Mouse (Mus musculus) intestine, embryonic 15.5 days (tissue): Measurements from ENCODE around the gene Gm29797. TPM values are rescaled to one million over a fixed set of nuclear protein-coding genes. Genes with fewer than 3 reads are reported as not detected.

Experiments used
- ATAC-seq: fragments of 200-750 bp; cut with Nextera tagmentation; 2 replicates; pipeline ENCODE4 v1.8.0; 2017; ENCODE audit warnings: moderate TSS enrichment, moderate library complexity
- H3K27ac ChIP-seq: fragments of 300-500 bp; sonication (generic); 2 replicates; pipeline ENCODE4 v1.5.1; 2015; ENCODE audit warnings: mild to moderate bottlenecking, inconsistent platforms
- H3K27me3 ChIP-seq: fragments of 300-500 bp; sonication (generic); replicated peaks from 2 replicates; pipeline ENCODE4 v1.6.1; 2015; ENCODE audit warnings: inconsistent platforms
- H3K36me3 ChIP-seq: fragments of 300-500 bp; sonication (generic); 2 replicates; pipeline ENCODE4 v1.6.1; 2015; ENCODE audit warnings: inconsistent platforms
- H3K4me1 ChIP-seq: fragments of 300-500 bp; sonication (generic); replicated peaks from 2 replicates; pipeline ENCODE4 v1.6.1; 2015; ENCODE audit warnings: inconsistent platforms
- H3K4me2 ChIP-seq: fragments of 300-500 bp; sonication (generic); replicated peaks from 2 replicates; pipeline ENCODE4 v1.6.1; 2015; ENCODE audit warnings: mild to moderate bottlenecking, inconsistent platforms
- H3K4me3 ChIP-seq: fragments of 300-500 bp; sonication (generic); replicated peaks from 2 replicates; pipeline ENCODE4 v1.5.1; 2015; ENCODE audit warnings: inconsistent platforms
- H3K9ac ChIP-seq: fragments of 300-500 bp; sonication (generic); 2 replicates; pipeline ENCODE4 v1.6.1; 2015; ENCODE audit warnings: inconsistent platforms
- H3K9me3 ChIP-seq: fragments of 300-500 bp; sonication (generic); 2 replicates; pipeline ENCODE4 v1.6.1; 2016; ENCODE audit warnings: inconsistent platforms
- WGBS: fragments of 180-500 bp; shearing (Covaris S2); methylation state at CpG from one replicate; pipeline ENCODE4 v1.1.7; 2015; 5-methylcytosine and 5-hydroxymethylcytosine counted together
- polyA plus RNA-seq: library from polyadenylated mRNA; unstranded; fragments of >200 nt; fragmentation: Nextera tagmentation; extraction: Ambion mirVana; gene quantifications from 2 replicates; pipeline ENCODE4 v1.2.1, GENCODE M21; 2015

The Gm29797 gene
- polyA plus RNA-seq, result 1.3 and 3.1 TPM in 2 replicates

DNA sequence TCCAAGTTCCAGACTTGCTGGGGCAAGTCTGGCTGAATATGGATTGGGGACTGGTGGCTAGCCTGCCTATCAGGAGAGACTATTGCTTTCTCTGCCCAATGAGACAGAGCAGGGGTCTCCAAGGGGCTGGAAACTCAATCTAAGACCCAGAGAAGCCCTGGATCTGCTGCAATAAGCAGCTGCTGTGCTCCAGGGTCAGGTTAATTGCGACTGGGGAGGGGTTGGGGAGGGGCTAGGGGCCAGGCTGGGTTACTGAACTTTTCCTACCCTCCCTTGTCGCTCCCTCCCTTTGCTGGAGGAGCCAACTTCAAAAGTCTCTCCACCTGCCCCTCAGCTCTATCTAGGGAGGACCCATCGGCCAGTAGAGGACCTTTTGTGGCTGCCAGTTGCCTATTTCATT, at the start of gene Gm29797:
TSS of gene Gm29797 (plus strand) at position 301 of the 400 bp plus-strand sequence.
- Histone ChIP-seq H3K9me3 (no peaks in the 10 kb centered on the region), H3K9ac (no peak within 1 kb of the TSS), H3K4me1 (peaks cover 4% of the 10 kb centered on the region), H3K27me3 (no peaks in the 10 kb centered on the region; the same call in 1 of the 2 replicates), H3K27ac (no peak within 1 kb of the TSS), H3K36me3 (peaks cover 28% of the 10 kb centered on the region), H3K4me3 (no peak within 1 kb of the TSS), H3K4me2 (no peak within 1 kb of the TSS)
- ATAC-seq, result no peak
- WGBS, result 74% methylated on average over 3 of the region's 3 CpGs

DNA sequence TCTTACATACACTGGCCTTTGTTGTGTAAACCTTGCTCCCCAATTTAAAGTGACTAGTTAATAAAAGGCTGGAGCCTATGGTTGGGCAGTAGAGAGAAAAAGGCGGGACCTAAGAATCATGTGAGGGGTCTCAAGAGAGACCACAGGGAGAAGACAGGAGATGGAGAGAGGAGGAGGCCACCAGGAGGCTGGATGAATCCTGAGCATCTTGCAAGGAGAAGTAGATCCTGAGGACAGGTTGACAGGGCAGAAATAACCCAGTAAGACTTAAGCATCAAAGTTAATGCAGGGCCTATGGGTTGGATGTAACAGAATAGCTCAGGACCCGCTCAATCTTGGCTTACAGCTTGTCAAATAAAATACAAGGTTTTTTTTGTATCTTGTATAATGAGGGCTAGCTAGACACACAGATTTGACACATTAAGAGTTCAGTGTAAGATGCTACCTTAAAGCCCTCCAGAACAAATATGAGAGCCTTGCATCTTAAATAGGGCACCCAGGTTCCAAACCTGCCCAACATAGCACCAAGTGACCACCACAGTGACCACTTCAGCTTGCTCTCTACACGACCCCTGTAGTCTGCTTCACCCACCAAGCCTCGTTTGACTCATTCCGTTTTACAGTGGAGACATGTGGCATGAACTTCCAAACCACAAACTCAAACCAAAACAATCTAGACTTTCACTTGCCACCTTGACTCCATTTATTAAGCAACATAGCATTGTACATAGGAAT, 37.9 kb upstream of the Gm29797 start:
- no peaks in the 10 kb centered on the region for H3K9me3 ChIP-seq
- no peaks in the 10 kb centered on the region for H3K27me3 ChIP-seq
- no peak overlapping the region for H3K9ac ChIP-seq
- no peak for ATAC-seq
- no peak overlapping the region for H3K4me2 ChIP-seq
- H3K27ac ChIP-seq, result no peak overlapping the region
- no peak overlapping the region for H3K4me3 ChIP-seq
- WGBS, result 90% methylated on average over 5 of the region's 5 CpGs
- H3K36me3 ChIP-seq, result peaks cover 24% of the 10 kb centered on the region
- H3K4me1 ChIP-seq, result no peaks in the 10 kb centered on the region

DNA sequence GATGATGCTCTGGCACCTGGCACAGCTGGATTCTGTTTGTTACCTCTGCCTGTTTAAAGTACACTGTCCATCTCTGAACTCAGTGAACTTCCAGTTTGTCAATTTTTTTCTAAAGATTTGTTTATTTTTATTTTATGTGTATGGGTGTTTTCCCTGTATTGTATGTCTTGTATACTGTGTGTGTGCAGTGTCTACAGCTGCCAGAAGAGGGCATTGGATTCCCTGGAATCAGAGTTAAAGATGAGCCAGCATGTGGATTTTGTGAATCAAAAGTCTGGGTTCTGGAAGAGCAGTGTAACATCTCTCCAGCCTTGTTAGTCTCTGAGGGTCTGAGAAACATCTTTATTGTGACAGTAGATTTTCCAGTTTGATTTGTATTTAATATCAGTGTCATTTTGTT, 33.4 kb upstream of the Gm29797 start:
- Histone ChIP-seq H3K4me1 (no peaks in the 10 kb centered on the region), H3K9me3 (no peaks in the 10 kb centered on the region), H3K27me3 (no peaks in the 10 kb centered on the region), H3K4me3 (no peak overlapping the region), H3K4me2 (no peak overlapping the region), H3K27ac (no peak overlapping the region), H3K9ac (no peak overlapping the region), H3K36me3 (peaks cover 20% of the 10 kb centered on the region)
- ATAC-seq, result no peak

DNA sequence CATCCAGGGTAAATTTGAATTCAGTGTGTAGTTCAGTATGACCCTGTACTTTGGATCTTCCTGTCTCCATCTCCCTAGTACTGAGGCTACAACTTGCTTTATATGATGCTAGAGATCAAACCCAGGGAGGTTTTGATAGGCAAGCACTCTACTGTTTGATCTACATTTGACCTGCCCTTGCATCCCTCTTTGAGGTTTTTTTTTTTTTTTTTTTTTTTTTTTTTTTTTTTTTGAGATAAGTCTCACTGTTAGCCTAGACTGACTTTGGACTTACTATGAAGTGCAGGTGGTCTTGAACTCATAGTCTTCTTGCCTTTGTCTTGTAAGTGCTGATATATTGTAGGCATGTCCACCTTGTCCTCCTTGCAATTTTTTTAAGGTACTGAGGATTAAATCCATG, 28.4 kb upstream of the Gm29797 start:
- peaks cover 6% of the 10 kb centered on the region; the same call in 1 of the 2 replicates for H3K36me3 ChIP-seq

DNA sequence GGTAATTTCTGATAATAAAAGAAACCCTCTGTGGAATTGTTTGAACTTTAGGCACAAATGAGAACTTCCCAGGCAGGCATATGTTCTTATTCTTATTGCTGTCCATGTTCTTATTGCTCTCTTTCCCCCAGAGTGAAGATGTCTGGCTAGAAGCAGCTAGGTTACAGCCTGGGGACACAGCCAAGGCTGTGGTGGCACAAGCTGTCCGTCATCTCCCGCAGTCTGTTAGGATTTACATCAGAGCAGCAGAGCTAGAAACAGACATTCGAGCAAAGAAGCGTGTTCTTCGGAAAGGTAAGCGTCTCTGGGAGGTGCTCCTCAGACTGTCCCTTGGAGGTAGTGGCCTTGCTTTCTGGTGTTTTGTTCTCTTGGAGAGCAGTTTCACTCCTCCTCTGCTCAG, 24.2 kb upstream of the Gm29797 start:
- Histone ChIP-seq H3K4me3 (no peak overlapping the region), H3K36me3 (peaks cover 31% of the 10 kb centered on the region), H3K9ac (no peak overlapping the region), H3K4me1 (no peaks in the 10 kb centered on the region), H3K27me3 (no peaks in the 10 kb centered on the region), H3K4me2 (no peak overlapping the region), H3K9me3 (no peaks in the 10 kb centered on the region), H3K27ac (no peak overlapping the region)
- WGBS, result 97% methylated on average over 6 of the region's 6 CpGs
- no peak for ATAC-seq

More for the DNA sequence above, 28.4 kb upstream of the Gm29797 start:
- Histone ChIP-seq H3K27me3 (no peaks in the 10 kb centered on the region), H3K4me2 (no peak overlapping the region), H3K9ac (no peak overlapping the region), H3K4me3 (no peak overlapping the region), H3K27ac (no peak overlapping the region), H3K9me3 (no peaks in the 10 kb centered on the region), H3K4me1 (no peaks in the 10 kb centered on the region)
- ATAC-seq, result no peak

DNA sequence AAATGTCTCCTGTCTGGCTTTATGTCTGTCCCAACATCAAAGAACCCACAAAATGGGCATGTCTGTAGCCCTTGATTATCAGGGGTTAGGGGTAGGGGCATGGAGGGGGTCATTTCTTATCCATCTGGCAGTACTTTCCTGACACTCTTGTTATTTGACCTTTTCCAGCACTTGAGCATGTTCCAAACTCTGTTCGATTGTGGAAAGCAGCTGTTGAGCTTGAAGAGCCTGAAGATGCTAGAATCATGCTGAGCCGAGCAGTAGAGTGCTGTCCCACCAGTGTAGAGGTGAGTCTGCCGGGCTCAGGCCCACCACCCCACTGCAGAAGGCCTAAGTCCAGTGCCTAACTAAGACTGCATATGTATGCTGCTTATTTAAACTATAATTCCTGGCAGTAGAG, 21.0 kb upstream of the Gm29797 start:
- H3K4me2 ChIP-seq, result no peak overlapping the region
- 92% methylated on average over 3 of the region's 3 CpGs for WGBS
- ATAC-seq, result no peak
- no peak overlapping the region for H3K27ac ChIP-seq
- H3K27me3 ChIP-seq, result no peaks in the 10 kb centered on the region
- no peak overlapping the region for H3K9ac ChIP-seq
- no peak overlapping the region for H3K4me3 ChIP-seq
- no peaks in the 10 kb centered on the region for H3K4me1 ChIP-seq
- peaks cover 37% of the 10 kb centered on the region for H3K36me3 ChIP-seq
- H3K9me3 ChIP-seq, result no peaks in the 10 kb centered on the region

DNA sequence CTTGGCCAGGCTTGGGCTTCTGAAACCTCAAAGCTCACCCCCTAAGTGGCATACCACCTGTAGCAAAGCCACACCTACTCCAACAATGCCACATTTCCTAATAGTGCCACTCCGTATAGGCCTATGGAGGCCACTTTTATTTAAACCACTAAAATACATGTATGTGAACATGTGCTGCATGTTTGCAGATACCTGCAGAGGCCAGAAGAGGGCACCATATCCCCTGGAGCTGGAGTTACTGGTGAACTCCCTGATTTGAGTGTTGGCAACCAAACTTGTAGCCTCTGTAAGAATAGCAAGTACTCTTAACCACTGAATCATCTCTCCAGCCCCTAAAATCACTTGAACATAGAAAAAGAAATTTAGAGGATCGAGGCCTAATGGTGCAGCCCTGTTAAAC, 12.5 kb upstream of the Gm29797 start:
- Histone ChIP-seq H3K4me3 (no peak overlapping the region), H3K4me1 (no peaks in the 10 kb centered on the region), H3K9ac (no peak overlapping the region), H3K9me3 (no peaks in the 10 kb centered on the region), H3K27ac (no peak overlapping the region), H3K27me3 (no peaks in the 10 kb centered on the region), H3K36me3 (peaks cover 34% of the 10 kb centered on the region), H3K4me2 (no peak overlapping the region)
- 94% methylated on average over 2 of the region's 2 CpGs for WGBS
- no peak for ATAC-seq

DNA sequence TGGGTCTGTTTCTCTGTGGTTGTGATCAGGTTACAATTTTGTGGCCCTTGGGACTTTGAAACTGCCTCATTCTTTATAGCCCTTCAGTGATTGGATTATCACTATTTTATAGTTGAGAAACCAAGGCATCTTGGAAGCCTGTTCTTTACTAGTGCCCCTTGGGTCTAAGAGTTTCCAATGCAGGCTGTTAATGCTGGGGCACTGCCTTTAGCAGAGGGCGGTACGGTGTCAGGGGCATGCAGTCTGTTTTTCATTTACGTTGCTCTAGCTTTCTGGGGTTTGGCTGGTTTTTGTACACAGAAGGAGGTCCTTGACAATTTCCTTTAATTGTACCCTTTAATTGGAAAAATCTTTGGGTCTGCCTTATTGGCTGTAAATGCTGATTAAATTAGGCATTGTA, 11.2 kb upstream of the Gm29797 start:
- Histone ChIP-seq H3K27ac (no peak overlapping the region), H3K36me3 (peaks cover 37% of the 10 kb centered on the region), H3K9ac (no peak overlapping the region), H3K27me3 (no peaks in the 10 kb centered on the region), H3K4me1 (no peaks in the 10 kb centered on the region), H3K4me3 (no peak overlapping the region), H3K9me3 (no peaks in the 10 kb centered on the region), H3K4me2 (no peak overlapping the region)
- no peak for ATAC-seq
- 92% methylated on average over 3 of the region's 3 CpGs for WGBS

DNA sequence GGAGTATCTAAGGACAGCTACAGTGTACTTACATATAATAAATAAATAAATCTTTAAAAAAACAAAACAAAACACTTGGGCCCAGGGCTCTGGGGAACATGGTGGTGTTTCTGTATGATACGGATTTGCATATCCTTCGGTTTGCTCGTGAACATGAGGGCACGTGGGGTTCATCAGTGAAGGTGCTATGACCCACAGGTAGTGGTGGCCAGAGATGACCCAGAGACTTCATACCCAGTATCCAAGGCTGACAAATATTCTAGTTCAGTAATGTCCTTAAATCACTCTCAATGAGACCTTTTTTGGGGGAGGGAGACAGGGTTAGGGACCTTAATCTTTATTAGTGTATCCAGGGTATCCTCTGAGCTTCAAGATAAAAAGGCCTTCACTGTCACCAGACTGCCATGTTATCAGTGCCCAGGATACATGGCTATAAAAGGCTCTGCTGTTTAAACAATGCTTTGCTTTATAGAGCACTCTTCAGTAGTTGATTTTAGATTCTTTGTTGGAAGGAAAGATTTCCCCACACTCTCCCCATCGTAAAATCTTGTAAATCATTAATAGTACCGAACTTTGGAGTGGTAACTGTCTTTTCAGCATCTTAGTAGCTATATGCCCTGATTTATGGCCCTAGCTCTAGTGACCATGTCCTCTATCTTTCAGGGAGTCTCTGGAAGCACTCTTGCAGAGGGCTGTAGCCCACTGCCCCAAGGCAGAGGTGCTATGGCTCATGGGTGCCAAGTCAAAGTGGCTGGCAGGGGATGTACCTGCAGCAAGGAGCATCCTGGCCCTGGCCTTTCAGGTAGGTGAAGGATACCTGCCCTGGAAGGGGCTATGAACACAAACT, 10.0 kb upstream of the Gm29797 start:
- H3K36me3 ChIP-seq, result peaks cover 30% of the 10 kb centered on the region
- 70% methylated on average over 6 of the region's 6 CpGs for WGBS
- H3K27ac ChIP-seq, result no peak overlapping the region

DNA sequence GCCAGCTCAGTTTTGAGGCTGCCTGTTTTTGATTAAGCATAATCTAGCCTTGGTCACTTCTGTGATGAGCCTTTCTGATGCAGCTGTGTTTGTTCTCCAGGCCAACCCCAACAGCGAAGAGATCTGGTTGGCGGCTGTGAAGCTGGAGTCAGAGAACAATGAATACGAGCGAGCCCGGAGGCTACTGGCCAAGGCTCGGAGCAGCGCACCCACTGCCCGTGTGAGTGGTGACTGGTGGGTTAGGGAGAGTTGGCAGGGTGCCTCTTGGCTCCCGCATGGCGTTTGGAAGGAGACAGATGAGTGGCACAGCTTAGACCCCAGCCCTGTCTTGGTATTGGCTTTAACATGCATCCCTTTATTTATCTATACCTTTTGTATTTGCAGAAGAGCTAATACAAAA, 7.9 kb upstream of the Gm29797 start:
- WGBS, result 94% methylated on average over 10 of the region's 10 CpGs
- H3K36me3 ChIP-seq, result peaks cover 37% of the 10 kb centered on the region

More for the DNA sequence above, 10.0 kb upstream of the Gm29797 start:
- Histone ChIP-seq H3K27me3 (no peaks in the 10 kb centered on the region), H3K9ac (no peak overlapping the region), H3K4me3 (no peak overlapping the region), H3K9me3 (no peaks in the 10 kb centered on the region), H3K4me2 (no peak overlapping the region), H3K4me1 (no peaks in the 10 kb centered on the region)
- ATAC-seq, result peak; percentile 88

DNA sequence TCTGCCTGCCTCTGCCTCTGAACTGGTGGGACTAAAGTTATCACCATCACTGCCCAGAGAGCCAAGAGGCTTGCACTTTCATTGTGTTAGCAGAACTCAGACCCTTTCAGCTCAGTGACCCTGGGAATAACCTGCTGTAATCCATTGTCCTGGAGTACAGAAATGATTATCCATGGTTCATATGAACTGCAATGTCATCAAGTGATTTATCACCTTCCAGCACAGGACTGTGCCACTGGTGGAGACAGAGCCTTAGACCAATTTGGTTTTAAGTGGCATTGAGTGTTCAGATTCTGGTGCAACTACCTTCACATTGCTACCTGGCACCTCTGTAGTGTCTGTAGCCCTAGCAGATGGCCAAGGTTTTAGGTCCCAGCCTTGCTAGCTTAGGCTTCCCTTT, 3.8 kb upstream of the Gm29797 start:
- Histone ChIP-seq H3K4me1 (peaks cover 4% of the 10 kb centered on the region), H3K9me3 (no peaks in the 10 kb centered on the region), H3K4me2 (no peak overlapping the region), H3K27me3 (no peaks in the 10 kb centered on the region), H3K4me3 (no peak overlapping the region), H3K27ac (no peak overlapping the region), H3K9ac (no peak overlapping the region), H3K36me3 (peaks cover 43% of the 10 kb centered on the region)
- ATAC-seq, result peak; percentile 34; the same call in 1 of the 2 replicates

More for the DNA sequence above, 7.9 kb upstream of the Gm29797 start:
- ATAC-seq, result no peak
- Histone ChIP-seq H3K4me3 (no peak overlapping the region), H3K9ac (no peak overlapping the region), H3K27me3 (no peaks in the 10 kb centered on the region), H3K9me3 (no peaks in the 10 kb centered on the region), H3K4me1 (peaks cover 4% of the 10 kb centered on the region), H3K27ac (no peak overlapping the region), H3K4me2 (no peak overlapping the region)

DNA sequence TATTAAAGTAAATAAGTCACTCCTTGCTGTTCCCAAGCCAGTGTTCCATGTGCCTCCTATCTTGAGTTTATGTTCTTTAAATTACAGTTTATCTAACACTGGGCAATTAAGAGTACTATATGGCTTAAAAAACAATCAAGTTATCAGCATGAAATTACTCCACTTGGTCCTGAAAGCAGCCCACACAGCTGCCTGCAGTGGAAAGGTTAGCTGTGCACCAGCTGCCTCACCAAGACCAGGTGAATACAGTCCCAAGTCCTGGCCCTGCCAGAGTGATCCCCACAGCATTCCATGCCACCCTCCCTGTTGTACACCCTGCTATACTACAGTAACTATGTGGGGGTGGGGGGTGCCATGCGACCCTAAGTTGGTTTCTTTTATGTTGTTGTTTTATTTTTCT, 3.3 kb upstream of the Gm29797 start:
- no peak overlapping the region for H3K4me3 ChIP-seq
- H3K4me1 ChIP-seq, result peaks cover 4% of the 10 kb centered on the region
- H3K9ac ChIP-seq, result no peak overlapping the region
- H3K27me3 ChIP-seq, result no peaks in the 10 kb centered on the region
- WGBS, result 63% methylated on average over 1 of the region's 1 CpGs
- H3K4me2 ChIP-seq, result no peak overlapping the region
- peak; percentile 91 for ATAC-seq
- H3K9me3 ChIP-seq, result no peaks in the 10 kb centered on the region
- peaks cover 43% of the 10 kb centered on the region for H3K36me3 ChIP-seq
- no peak overlapping the region for H3K27ac ChIP-seq
